Mouse (Mus musculus) spleen, adult 2 months (tissue): ENCODE data around the gene Rnh1. TPM values are rescaled to one million over a fixed set of nuclear protein-coding genes. Genes with fewer than 3 reads are reported as not detected.

ENCODE experiments used
- DNase-seq, 2 experiments: peaks; one replicate each; pipeline versions ENCODE4 v3.0.0 to v3.0.0-alpha.2; 2012 to 2021; ENCODE audit warnings: low spot score in 2 of 2, low read depth in 1 of 2
- H3K27ac ChIP-seq: fragments of 200-500 bp; 2 replicates; pipeline ENCODE4 v1.5.1; 2012; ENCODE audit warnings: low read length, inconsistent platforms; ENCODE audit not compliant: insufficient read depth
- H3K27me3 ChIP-seq: fragments of 200-500 bp; 2 replicates; pipeline ENCODE4 v1.6.1; 2012; ENCODE audit warnings: mild to moderate bottlenecking, moderate library complexity, low read length, inconsistent platforms; ENCODE audit not compliant: control insufficient read depth, insufficient read depth
- H3K36me3 ChIP-seq: fragments of 200-500 bp; 2 replicates; pipeline ENCODE4 v1.6.1; 2012; ENCODE audit warnings: mild to moderate bottlenecking, low read length, inconsistent platforms; ENCODE audit not compliant: control insufficient read depth, insufficient read depth
- H3K4me1 ChIP-seq: fragments of 200-500 bp; 2 replicates; pipeline ENCODE4 v1.6.1; 2011; ENCODE audit warnings: inconsistent platforms; ENCODE audit not compliant: control insufficient read depth, insufficient read depth, insufficient read length
- H3K4me3 ChIP-seq: fragments of 200-500 bp; 2 replicates; pipeline ENCODE4 v1.5.1; 2011; ENCODE audit warnings: mild to moderate bottlenecking, inconsistent platforms; ENCODE audit not compliant: insufficient read depth, insufficient read length; ENCODE audit errors: extremely low read depth
- CTCF ChIP-seq: fragments of 200-500 bp; IDR thresholded peaks from 2 replicates; pipeline ENCODE4 v1.5.1; 2011; ENCODE audit warnings: mild to moderate bottlenecking, inconsistent platforms; ENCODE audit not compliant: insufficient read depth, insufficient read length, insufficient replicate concordance; ENCODE audit errors: extremely low read depth
- POLR2A ChIP-seq: fragments of 200-500 bp; IDR thresholded peaks from 2 replicates; pipeline ENCODE4 v1.6.1; 2011; ENCODE audit warnings: low read depth, low read length, inconsistent platforms
- WGBS: fragments of 180-500 bp; shearing (Covaris S2); methylation state at CpG from one replicate; pipeline ENCODE4 v1.1.7; 2018; 5-methylcytosine and 5-hydroxymethylcytosine counted together
- polyA plus RNA-seq: library from polyadenylated mRNA; depleted of rRNA; stranded (reverse); fragments of >200 nt; gene quantifications from 2 replicates; pipeline ENCODE4 v1.2.3, GENCODE M21; 2012; rRNA removed

Rnh1 gene
- polyA plus RNA-seq, result 90.8 and 113 TPM in 2 replicates

- peak; percentile 76 to 84 for DNase-seq
- Histone ChIP-seq H3K36me3 (no peaks in the 10 kb centered on the region), H3K4me3 (peak within 1 kb of the TSS; percentile 65), H3K4me1 (peaks cover 11% of the 10 kb centered on the region; the same call in 1 of the 2 replicates), H3K27ac (peak within 1 kb of the TSS; percentile 90), H3K27me3 (no peaks in the 10 kb centered on the region)
- no peak for TF ChIP-seq CTCF
- TF ChIP-seq POLR2A, result peak; percentile 63
- 2% methylated on average over 55 of the region's 55 CpGs for WGBS
Measured at GRCm38 (mm10) chr7:141172116-141173006, at the start of gene Rnh1. Gene Rnh1 (minus strand): TSS chr7:141172857.

GRCm38 (mm10) chr7:141222126-141222467 lies 49.4 kb upstream of the Rnh1 start:
- Histone ChIP-seq H3K4me3 (peak overlapping the region; percentile 39; the same call in 1 of the 2 replicates), H3K27me3 (no peaks in the 10 kb centered on the region), H3K36me3 (no peaks in the 10 kb centered on the region), H3K4me1 (peaks cover 11% of the 10 kb centered on the region; the same call in 1 of the 2 replicates), H3K27ac (no peak overlapping the region)
- TF ChIP-seq CTCF (no peak), POLR2A (no peak)
- WGBS, result 18% methylated on average over 8 of the region's 8 CpGs
- DNase-seq, result no peak

GRCm38 (mm10) chr7:141221249-141222125 lies 48.8 kb upstream of the Rnh1 start:
- Histone ChIP-seq H3K36me3 (no peaks in the 10 kb centered on the region), H3K4me1 (peaks cover 13% of the 10 kb centered on the region; the same call in 1 of the 2 replicates), H3K27ac (no peak overlapping the region), H3K4me3 (peak overlapping the region; percentile 39; the same call in 1 of the 2 replicates), H3K27me3 (no peaks in the 10 kb centered on the region)
- TF ChIP-seq POLR2A (no peak), CTCF (no peak)
- 23% methylated on average over 44 of the region's 44 CpGs for WGBS
- DNase-seq, result peak; percentile 73 to 89

GRCm38 (mm10) chr7:141220377-141220776 lies 47.7 kb upstream of the Rnh1 start:
- WGBS, result 83% methylated on average over 1 of the region's 1 CpGs
- Histone ChIP-seq H3K4me1 (peaks cover 19% of the 10 kb centered on the region), H3K36me3 (no peaks in the 10 kb centered on the region), H3K27ac (no peak overlapping the region), H3K27me3 (no peaks in the 10 kb centered on the region), H3K4me3 (no peak overlapping the region)
- TF ChIP-seq POLR2A, result no peak
- TF ChIP-seq CTCF, result no peak
- no peak for DNase-seq

DNA sequence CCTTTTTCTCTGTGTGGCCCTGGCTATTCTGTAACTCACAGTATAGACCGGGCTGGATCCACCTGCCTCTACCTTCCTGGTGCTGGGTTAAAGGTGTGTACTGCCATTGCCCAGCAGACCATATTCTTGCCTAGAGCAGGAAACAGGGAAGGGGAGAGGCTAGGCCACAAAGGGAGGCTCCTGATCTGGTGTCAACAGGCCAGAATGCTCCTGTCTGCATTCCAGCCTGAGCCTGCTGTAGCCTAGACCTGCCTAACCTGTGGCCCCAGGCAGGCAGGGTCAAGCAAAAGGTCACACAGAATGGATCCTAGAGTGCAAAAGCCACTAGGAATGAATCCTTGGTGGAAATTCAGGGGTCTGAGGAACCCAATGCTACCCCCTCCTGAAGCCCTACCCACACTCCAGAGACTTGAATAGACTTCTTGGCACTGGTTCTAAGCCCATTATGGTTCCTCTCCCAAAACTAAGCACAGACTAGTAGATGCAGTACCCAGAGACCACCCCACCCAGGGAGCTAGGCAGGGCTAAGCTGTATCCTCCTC lies 47.0 kb upstream of the Rnh1 start:
- Histone ChIP-seq H3K36me3 (no peaks in the 10 kb centered on the region), H3K4me3 (no peak overlapping the region), H3K27me3 (no peaks in the 10 kb centered on the region), H3K4me1 (peaks cover 24% of the 10 kb centered on the region), H3K27ac (no peak overlapping the region)
- no peak for DNase-seq
- 94% methylated on average over 1 of the region's 1 CpGs for WGBS
- TF ChIP-seq POLR2A (no peak), CTCF (no peak)

DNA sequence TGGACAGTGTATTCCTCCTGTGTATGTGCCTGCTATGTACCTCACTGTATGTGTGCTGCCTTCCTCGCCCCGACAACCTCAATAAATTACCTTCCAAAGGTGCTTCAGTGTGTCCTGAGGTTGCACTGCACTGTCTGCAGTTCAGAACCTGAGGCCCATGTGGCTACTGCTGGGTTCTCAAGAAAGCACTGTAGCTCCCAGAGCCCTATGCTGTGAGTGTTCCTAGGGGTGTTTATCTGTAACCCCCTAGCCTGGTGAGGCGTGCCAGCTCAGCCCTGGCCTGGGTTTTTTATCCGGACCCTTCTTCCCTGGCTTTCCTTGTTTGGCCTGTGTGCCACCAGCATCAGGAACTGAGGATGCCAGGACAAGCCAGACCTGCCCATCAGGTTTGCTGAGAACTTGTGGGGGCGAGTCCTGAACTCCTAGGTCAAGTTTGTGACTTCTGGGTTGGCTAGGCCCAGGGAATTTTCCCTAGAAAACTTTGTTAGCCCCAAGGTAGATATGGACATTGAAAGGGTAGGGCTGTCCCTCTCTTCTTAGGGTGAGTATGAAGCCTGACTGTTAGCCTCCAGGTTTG lies 46.0 kb upstream of the Rnh1 start:
- DNase-seq, result no peak
- WGBS, result 89% methylated on average over 5 of the region's 5 CpGs

More for the DNA sequence above, 46.0 kb upstream of the Rnh1 start:
- Histone ChIP-seq H3K4me1 (peaks cover 24% of the 10 kb centered on the region), H3K27ac (no peak overlapping the region), H3K36me3 (no peaks in the 10 kb centered on the region), H3K4me3 (no peak overlapping the region), H3K27me3 (no peaks in the 10 kb centered on the region)
- TF ChIP-seq CTCF (no peak), POLR2A (no peak)
